Mouse (Mus musculus) c-Kit-positive CD71-positive TER-119-negative erythroid progenitor cells, embryonic 14.5 days (primary cell): Measurements from ENCODE around the gene Tinagl1.

Experiments
- DNase-seq: peaks from one replicate; pipeline ENCODE4 v3.0.0-alpha.2; 2013; ENCODE audit warnings: low read depth

Gene Tinagl1

DNA sequence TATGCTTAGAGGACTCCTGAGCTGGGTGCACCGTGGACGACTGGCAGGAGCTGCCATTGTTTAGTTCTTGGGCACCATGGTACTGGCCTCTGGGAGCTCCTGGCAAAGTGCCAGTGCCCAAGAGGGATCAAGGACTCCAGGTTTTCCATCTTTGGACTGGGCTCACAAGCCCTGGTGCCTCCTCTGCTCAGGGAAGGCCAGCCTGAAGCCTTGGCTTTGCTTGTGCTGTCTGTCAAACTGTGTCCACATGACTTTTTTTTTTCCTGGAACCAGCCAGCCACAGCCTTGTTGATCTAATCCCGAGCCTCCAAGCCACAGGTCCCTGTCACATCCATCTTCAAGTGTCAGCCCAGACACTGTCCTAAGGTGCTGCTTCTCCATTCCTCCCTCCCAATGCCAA is 33.1 kb downstream of the Tinagl1 start:
- DNase-seq = no peak

DNA sequence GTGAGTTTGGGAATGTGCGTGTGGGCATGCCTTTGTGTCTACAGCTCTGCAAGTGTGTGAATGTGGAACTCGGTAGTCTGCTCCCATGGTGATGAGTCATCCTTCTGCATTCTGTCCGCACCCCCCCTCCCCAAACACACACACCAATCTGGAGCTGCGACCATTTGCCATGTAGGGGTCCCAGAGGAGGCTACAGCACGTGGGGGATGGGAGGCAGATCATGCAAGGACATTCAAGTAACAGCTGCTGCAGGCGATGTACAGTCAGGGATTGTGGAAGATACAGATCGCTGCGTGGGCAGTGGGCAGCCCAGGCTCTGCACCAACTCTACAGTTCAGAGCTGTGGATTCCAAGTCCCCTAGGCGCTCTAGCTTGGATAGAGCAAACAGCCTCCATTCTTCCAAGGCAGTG is 33.9 kb downstream of the Tinagl1 start:
- DNase-seq = no peak

DNA sequence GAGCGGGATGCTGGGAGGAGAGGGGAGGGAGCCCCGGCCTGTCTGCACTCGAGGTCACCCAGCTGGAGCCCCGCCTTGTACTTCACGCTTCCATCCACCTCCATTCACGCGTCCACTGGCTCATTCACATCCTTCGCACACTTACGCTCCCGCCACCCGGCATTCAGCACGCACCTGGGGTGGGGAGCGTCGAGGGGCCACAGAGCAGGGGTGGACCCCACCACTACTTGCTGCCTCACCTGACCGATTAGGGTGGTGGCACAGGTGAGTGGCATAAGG is 35.8 kb downstream of the Tinagl1 start, which contains the start of gene Hcrtr1:
Hcrtr1 (minus strand) TSS at position 146 of the 279 bp plus-strand sequence.
- DNase-seq = no peak

DNA sequence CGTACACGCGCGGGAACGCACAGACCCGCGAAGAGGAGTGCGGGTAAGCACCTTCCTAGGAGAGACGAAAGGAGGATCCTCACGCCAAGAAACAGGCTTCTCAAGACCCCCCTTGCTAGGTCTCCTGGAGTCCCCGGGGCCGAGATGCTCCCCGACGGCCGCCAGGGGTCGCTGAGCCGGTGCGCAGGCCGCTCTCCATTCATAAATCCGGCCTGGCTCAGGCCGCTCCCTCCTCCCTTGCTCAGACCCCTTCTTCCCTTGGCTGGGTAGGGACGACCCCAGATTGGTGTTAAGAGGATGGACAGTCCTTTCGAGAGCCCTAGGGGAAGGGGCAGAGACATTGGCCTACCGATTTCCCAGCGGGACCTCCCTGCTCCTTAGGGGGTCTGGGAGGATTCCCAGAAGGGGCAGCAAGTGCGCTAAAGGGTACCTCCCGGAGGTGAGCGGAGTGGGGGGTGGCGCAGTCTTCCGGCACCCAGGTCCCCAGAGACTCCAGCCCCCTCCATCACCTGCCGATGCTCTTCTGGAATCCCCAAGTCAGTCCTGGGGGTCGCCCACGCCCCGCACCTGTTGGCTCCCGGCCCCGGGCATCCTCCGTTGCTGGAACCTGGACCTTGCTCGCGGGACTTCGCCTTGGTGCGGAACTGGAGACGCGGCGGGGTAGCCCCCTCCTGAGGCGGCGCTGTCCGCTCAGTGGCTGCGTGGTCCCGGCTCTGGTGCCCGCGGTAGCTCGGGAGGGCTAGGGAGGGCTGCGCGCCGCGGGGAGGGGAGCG is 36.3 kb downstream of the Tinagl1 start:
- DNase-seq = peak; percentile 20

DNA sequence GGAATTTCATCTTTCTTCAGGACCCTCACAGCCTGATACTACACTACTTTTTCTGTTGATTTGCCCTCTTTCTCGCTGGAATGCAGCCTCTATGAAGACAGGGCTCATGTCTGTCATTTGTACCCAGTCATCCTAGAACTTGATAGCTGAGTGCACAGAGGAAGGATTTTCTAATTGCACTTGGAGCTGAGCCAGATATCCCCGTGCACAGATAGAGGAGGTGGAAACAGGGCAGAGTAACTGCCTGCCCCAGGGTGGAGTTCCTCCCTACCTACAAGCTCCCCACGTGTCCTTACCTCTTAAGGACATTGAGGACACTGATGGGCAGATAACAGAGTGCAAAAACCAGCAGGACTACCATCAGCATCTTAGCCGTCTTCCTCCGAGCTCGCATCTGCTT is 41.5 kb downstream of the Tinagl1 start:
- no peak for DNase-seq

DNA sequence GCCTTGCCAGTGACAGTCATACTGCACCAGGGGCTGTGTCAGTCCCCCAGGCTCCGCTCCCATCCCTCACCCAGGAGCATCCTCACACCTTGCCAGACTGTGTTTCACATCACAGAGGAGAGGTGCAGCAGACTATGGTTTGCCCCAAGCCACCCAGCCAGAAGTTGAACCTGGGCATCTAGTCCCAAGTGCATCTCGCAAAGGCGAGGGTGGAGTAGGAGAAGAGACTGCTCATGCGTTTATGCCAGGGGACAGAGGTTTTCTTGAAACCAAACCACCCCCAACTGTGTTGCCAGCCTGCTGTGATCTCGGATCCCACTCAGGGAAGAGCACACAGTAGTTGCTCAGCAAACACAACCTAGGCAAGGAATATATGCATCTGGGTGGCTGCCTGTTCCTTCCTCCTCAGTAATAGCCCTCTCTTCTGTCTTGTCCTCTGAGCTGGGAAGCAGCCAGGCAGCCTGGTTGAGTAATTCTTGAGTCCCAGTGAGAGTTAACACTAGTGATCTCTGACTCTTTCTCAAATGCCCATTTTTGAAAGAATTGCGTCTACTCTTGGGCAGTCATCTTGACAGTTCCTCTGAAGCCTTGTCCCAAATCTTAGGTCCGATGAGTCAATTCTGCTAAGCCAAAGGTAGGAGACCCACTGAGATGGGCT is 43.3 kb downstream of the Tinagl1 start:
- DNase-seq = no peak

DNA sequence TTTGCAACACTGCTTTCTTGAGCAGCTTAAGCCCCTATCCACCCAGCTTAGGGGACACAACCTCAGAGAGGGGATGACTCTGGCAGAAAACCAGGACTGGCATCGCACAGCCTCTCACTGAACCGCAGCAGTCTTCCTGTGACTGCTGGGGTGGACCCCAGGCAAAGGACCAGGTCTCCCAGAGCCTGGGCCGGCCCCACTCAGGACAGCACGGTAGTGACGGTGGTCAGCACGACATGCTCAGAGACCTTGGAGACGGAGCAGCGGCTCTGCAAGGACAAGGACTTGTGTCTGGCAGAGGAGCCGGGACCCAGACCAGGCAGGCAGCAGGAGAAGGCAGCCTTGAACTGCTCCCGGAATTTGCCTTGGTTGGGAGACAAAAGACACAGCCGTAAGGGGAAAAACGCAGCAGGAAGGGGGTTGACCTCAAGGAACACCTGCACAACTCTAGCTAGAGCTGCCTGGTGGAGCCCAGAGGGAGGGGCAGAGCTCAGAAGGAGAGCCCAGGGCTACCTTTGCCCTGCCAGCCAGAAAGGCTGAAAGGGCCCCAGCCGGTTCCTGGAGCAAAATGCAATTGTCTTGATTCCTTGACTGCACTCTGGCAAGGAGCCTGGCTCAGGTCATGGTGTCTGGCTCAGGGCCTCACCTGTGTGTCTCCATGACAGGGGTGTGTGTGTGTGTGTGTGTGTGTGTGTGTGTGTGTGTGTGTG is 44.1 kb downstream of the Tinagl1 start:
- DNase-seq = no peak

DNA sequence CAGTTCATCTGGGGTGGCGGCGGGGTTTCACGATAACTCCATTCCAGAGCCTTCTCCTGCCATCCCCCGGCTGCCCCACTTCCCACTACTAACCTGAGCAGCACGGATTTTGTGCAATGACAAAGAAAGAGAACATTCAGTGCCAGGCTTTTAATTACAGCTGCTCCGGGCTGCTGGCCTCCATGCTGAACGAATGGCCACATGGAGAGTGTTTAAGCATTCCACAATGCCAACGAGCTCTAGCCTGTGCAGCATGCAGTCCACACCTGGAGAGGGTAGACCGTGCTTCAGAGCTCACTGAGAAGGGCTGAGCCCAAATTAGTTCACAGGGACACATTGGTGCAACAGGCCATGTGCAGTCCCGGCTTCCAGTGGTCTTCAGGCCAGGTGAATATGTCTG is 44.8 kb downstream of the Tinagl1 start:
- no peak for DNase-seq

DNA sequence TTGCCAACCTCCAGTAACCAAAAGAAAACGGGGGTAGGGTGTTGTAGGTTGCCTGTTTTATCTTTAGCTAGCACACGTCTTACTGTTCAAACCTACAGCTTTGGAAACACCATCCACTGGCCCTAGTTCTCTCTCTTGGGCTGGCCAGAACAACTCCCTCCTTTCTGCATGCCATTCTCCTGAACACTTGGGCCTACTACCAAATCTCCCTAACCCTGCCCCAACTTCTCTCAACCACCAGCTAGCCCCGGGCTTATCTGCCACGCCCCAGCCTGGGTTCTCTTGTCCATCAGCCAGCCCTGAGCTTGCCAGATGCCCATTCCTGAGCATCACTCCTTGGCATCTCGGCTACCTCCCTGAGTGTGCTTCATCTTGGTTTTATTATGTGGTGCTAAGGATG is 46.0 kb downstream of the Tinagl1 start:
- DNase-seq = no peak

DNA sequence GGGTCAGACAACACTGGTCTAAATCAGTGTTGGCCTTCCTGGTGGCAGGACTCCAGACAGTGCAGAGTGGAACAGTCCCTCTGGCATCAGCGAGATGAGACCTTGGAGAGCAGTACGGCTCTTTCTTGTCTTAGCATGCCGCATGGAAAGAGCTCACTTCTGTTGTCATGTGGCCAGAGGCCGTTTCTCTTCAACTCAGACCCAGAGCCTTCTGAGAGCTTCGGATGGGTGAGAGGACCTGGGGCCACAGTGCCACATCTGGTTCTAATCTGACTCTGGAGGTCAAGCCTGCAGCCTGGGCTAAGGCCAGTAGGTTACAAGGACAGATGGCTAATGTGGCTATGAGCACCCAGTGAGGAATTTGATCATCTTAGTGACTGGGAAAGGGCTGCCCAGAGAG is 49.0 kb downstream of the Tinagl1 start:
- no peak for DNase-seq

DNA sequence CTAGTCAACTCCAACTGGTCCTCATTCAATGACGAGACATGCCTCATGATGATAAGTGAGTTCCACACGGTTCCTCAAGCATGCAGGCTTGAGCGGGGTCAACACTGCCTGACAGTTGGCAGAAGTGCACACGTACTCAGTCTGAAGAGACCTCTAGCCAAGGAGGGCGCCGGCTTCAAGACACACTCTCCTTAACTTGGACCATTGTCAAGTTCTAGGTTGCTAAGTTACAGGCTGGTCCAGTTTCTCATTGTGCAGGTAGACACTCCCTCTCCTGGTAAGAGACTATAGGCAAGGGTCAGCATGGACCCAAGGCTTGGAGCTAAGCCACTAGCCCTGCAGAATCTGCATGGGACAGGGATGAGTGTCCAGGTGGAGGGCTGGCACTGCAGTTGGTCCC is 49.8 kb downstream of the Tinagl1 start:
- DNase-seq = no peak

DNA sequence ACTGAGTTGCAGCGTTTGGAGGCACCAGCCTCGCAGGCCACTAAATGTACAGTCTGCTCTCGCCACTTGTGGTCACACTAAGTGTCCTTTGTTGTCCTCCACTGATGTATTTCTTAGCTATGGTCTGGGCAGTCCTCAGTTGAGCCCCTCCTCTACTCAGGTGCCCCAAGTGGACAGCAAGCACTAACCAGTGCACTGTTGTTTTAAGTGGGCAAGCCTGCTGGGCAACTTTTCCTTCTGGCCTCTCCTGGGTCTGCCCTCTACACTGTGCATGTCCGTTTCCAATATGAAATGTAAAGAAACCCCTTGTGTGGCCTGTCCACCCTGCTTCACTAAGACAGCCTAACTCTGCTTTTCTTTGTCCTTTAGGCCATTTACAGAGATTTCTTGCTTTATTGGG is 50.8 kb downstream of the Tinagl1 start:
- no peak for DNase-seq

DNA sequence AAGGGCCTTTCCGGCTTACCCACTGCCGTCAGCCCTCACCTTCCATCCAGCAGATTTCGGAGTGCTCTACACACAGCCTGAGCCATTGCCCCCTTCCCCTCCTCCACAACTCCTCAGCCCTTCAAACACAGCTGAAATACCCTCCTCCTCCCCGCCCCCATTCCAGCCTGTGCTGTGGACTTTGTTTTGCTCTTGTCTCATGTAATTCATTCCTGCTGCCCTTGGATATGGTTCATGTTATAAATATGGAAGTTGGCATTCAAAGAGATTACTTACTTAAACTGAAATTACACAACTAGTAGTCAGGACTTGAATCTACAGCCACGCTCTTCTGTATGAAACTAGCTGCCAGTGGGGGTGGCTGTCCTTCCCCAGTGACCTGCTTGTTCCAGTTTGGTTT is 51.9 kb downstream of the Tinagl1 start:
- DNase-seq = no peak

DNA sequence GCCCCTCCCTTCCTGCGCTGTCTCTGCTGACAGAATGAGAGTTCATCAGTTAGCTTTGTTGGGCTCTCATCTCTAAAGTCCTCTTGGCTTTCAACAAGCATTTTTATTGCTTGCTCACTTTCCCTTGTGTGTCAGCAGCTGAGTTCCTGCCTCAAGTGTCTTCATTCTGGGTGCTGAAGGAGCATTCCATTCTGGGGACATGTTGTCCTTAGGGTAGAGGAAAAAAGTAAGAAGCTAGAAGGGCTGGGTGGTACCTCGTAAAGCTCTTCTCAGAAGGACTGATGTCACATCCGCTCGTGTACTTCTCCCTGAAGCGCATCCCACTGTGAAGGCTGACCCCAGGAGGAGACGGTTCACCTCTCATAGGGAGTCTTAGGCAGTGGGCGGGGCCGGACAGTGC is 53.4 kb downstream of the Tinagl1 start:
- no peak for DNase-seq

DNA sequence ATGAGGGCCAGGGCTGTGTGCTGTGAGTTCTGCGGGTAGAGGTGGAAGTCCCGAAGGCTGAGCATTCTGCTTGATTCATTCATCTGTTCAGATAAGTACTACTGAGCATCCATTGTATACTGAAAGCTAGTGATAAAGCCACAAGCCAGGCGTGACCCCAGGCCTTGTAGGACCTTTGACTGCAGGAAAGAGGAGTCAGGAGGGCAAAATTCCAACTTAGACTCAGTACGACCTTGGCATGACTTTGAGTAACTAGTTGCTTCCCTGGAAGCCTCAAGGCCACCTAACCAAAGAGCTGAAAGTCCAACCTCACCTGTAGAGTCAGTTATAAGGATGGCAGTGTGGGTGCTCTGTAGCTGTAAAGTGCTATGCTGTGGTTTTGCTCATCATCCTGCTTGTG is 54.2 kb downstream of the Tinagl1 start:
- DNase-seq = no peak
